Mouse (Mus musculus) embryonic fibroblast, embryonic 13.5 days (primary cell): ENCODE results near the gene Chst11. TPM values are rescaled to one million over a fixed set of nuclear protein-coding genes. Genes with fewer than 3 reads are reported as not detected.

ENCODE experiments used
- H3K27ac ChIP-seq: 2 replicates; pipeline ENCODE4 v1.5.1; 2012; ENCODE audit warnings: low read length, control low read depth, inconsistent platforms; ENCODE audit not compliant: insufficient read depth
- H3K4me1 ChIP-seq: 2 replicates; pipeline ENCODE4 v1.6.1; 2011; ENCODE audit warnings: low read length; ENCODE audit not compliant: control insufficient read depth, insufficient read depth
- H3K4me3 ChIP-seq: 2 replicates; pipeline ENCODE4 v1.5.1; 2011; ENCODE audit warnings: mild to moderate bottlenecking, control low read depth, low read length; ENCODE audit not compliant: insufficient read depth
- CTCF ChIP-seq: IDR thresholded peaks from 2 replicates; pipeline ENCODE4 v1.5.1; 2011; ENCODE audit warnings: mild to moderate bottlenecking, control low read depth, low read length, moderate library complexity, borderline replicate concordance; ENCODE audit not compliant: insufficient read depth
- POLR2A ChIP-seq: IDR thresholded peaks from 2 replicates; pipeline ENCODE4 v1.6.1; 2011; ENCODE audit warnings: low read depth, mild to moderate bottlenecking, control low read depth, low read length, moderate library complexity
- polyA plus RNA-seq: library from polyadenylated mRNA; stranded (reverse); fragments of >200 nt; gene quantifications from 2 replicates; pipeline ENCODE4 v1.2.4, GENCODE M21; 2011; ENCODE audit warnings: low read depth; ENCODE audit not compliant: missing spikeins, insufficient read length

Gene Chst11
- polyA plus RNA-seq, 1 experiment = 12.9 TPM

DNA sequence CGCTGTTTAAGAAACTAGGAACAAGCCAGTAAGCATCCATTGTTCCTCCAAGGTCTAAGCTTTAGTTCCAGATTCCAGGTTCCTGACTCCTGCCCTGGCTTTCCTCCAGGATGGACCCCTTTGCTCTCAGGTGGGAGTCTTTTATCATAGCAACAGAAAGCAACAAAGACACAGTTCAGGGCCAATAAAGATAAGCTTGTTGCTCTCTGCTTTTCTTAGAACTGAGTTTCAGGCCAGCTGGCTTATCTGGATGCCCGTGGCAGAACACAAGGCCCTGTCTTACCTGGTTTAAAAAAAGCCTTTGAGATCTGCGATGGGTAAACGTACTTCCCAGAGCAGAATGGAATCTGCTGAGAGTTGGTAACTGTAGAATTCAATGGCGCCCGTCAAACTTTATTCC is 42.4 kb downstream of the Chst11 start:
- Histone ChIP-seq H3K4me3 (no peak overlapping the region), H3K4me1 (no peaks in the 10 kb centered on the region), H3K27ac (no peak overlapping the region)
- TF ChIP-seq POLR2A (no peak), CTCF (no peak)

DNA sequence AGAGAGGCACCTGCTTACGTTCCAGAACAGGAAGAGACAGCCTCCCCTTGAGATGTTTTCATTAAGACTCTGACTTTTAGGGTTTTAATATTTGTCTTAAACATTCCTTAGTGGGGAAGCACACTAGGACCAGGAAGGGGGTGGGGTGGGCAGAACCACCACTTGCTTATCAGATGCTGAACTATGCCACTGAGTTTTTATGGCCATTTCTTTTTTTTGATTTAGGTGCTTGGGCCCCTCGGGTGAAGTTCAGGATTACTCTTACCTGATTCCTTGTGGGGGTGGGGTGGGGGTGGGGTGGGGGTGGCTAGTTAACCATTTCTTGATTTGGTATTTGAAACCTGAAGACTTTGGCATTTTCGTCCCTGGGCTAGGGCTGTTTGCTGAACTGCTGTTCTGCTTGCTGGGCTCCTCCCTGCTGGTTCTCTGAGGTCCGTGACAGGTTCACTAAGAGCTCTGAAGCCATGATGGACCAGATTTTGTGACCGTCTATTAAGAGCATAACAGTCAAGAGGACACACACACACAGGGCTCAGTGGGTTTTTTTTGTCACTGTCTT is 44.9 kb downstream of the Chst11 start:
- H3K4me1 ChIP-seq = no peaks in the 10 kb centered on the region
- H3K4me3 ChIP-seq = no peak overlapping the region
- TF ChIP-seq CTCF (no peak), POLR2A (no peak)
- H3K27ac ChIP-seq = no peak overlapping the region

DNA sequence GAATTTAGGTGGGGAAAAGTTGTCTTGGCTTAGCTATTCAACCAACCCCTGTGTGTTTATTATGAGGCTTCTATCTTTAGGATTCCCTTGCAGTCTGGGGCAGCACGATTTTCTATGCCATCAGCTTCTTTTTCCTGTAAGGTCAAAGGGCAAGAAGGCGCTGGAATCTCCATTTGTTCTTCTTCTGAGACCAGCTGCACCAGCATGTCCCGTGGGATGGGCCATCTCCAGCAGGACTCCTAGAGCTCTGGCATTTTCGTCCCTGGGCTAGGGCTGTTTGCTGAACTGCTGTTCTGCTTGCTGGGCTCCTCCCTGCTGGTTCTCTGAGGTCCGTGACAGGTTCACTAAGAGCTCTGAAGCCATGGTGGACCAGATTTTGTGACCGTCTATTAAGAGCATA is 45.6 kb downstream of the Chst11 start:
- no peak for TF ChIP-seq CTCF
- no peak for TF ChIP-seq POLR2A
- H3K4me1 ChIP-seq = no peaks in the 10 kb centered on the region; the same call in 1 of the 2 replicates
- no peak overlapping the region for H3K4me3 ChIP-seq
- H3K27ac ChIP-seq = no peak overlapping the region

DNA sequence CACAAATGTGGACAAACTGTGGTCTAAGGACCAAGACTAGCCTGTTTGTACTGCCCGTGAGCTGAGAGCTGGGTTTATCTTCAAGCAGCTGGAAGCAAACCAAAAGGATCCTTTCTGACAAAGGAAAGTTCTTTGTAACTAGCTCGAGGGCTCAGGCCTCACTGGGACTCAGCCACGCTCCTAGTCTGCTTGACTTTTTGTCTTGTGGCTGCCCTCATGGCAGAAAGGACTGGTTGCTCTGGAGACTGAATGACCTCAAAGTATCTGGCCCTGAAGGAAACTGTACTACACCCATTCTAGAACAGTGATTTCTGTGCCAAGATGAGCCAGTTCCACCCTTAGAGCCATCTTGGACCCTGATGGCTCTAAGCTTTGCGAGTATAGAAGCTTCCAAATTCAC is 46.3 kb downstream of the Chst11 start:
- Histone ChIP-seq H3K4me3 (no peak overlapping the region), H3K4me1 (peaks cover 3% of the 10 kb centered on the region), H3K27ac (no peak overlapping the region)
- TF ChIP-seq POLR2A = no peak
- TF ChIP-seq CTCF = no peak

DNA sequence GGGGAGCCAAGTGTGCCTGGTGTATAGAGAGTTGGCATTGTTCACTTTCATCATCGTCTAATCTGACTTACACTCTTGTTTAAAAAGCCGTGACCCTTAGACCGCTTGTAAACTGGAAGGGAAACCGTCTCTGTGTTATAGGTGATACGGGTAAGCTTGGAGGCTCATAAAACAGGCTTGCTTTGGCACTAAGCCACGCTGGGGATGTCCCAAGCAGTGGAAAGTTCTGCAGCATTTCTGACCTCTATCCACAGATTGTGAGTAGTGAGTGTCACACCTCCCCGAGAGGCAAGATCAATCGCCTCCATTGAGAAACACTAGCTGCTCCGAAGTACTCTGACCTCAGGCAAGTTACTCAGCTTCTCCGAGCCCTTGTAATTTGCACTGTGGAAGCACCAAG is 47.3 kb downstream of the Chst11 start:
- no peak for TF ChIP-seq POLR2A
- TF ChIP-seq CTCF = no peak
- peaks cover 3% of the 10 kb centered on the region for H3K4me1 ChIP-seq

DNA sequence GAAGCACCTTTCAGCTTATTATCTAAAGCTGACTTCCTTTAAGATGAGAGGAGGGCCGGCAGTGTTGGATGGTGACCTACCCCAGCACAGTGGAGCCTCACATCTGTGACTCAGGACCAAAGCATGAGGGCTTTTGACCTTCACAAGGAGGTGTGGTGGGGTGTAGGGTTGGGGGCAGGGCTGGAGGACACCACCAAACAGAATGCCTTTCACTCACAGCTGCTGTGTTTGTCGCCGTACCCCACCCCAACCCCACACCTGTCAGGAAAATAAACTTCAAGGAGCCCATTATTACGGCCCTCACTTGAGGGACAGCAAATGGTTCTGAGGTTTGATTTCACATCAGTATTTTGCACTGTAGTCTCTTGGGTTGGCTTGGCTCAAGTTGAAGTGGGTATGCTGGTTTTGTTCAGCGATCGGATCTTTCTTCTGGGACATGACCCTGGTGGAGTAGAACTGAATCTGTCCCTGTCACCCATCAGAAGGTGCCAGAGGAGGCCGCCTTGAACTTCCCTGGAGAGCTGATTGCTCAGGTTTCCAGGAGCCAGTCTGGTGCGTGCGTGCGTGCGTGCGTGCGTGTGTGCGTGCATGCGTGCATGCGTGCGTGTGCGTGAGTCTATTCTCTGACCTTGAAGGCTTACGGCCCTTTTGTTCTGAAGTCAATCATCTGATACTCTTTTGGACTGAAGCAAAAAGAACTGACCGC is 51.2 kb downstream of the Chst11 start:
- Histone ChIP-seq H3K4me1 (peaks cover 3% of the 10 kb centered on the region), H3K4me3 (no peak overlapping the region), H3K27ac (no peak overlapping the region)
- no peak for TF ChIP-seq POLR2A
- no peak for TF ChIP-seq CTCF

More for the DNA sequence above, 47.3 kb downstream of the Chst11 start:
- Histone ChIP-seq H3K4me3 (no peak overlapping the region), H3K27ac (no peak overlapping the region)

DNA sequence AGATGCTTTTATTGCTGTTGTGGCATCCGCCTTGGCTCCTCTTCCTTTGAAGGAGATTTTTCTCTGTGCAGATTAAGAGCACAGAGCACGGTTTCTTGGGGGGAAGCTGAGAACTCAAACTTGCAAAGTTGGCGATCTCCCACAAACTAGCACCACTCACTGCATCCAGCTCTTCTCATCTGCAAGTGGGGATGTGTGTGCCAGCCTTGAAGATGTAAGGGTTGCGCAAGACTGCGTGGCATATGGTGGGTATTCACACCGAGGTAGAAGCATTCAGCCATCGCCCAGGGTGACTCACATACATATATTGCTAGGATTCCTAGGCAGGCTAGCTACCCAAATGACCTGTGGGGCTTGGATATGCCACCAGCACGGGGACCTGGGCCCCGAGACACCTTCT is 52.9 kb downstream of the Chst11 start:
- H3K4me1 ChIP-seq = peaks cover 3% of the 10 kb centered on the region
- no peak overlapping the region for H3K27ac ChIP-seq
- no peak overlapping the region for H3K4me3 ChIP-seq
- TF ChIP-seq POLR2A (no peak), CTCF (no peak)

- TF ChIP-seq CTCF (no peak), POLR2A (no peak)
- Histone ChIP-seq H3K4me3 (no peak overlapping the region), H3K4me1 (peaks cover 3% of the 10 kb centered on the region), H3K27ac (no peak overlapping the region)
Observed at GRCm38 (mm10) chr10:83039414-83039813, 54.1 kb downstream of the Chst11 start.

- TF ChIP-seq POLR2A = no peak
- TF ChIP-seq CTCF = no peak
- Histone ChIP-seq H3K4me3 (no peak overlapping the region), H3K27ac (no peak overlapping the region), H3K4me1 (no peaks in the 10 kb centered on the region)
Observed at GRCm38 (mm10) chr10:83041875-83042274, 56.6 kb downstream of the Chst11 start.

DNA sequence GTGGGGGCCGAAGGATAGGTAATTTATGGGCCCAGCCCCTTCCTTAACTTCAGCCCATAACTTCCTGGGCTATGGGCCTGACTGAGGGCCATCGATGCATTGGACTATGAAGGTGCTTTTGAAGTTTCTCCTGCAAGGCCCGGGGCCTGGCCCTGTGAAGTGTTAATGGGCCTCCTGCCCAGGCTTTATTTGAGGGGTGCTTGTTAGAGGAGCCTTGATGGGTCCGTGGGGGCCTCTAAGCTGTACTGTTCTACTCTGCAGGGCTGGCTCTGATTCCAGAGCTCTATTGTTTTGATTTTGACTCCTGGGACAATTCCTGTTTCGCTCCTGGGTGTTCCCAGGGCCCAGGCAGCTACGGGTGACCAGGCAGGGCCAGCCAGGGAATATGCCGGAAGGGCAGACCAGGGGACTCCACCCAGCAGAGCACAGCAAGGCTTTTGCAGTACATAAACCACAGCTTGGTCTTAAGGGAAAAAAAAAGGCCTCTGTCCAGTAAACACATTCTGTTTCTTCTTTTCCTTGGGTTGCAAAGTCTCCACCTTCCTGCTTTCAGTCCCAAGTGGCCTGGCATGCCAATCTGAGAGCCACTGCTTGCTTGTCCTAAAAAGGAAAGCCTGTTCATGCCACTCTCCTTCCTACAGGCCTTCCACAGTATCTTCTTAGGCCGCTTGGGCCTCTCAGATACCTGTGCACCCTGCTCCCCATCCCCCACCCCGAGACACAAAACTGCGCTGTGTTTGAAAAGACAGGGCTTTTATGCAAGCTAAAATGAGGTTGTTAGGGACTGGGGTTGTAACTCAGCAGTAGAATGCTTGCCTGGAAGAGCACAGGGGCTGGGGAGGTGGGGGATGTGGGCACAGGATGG is 57.5 kb downstream of the Chst11 start:
- no peak for TF ChIP-seq CTCF
- no peak for TF ChIP-seq POLR2A
- Histone ChIP-seq H3K27ac (no peak overlapping the region), H3K4me1 (no peaks in the 10 kb centered on the region), H3K4me3 (no peak overlapping the region)
